ENCODE assay signal across 21 mouse cellular contexts in the genomic region with DNA sequence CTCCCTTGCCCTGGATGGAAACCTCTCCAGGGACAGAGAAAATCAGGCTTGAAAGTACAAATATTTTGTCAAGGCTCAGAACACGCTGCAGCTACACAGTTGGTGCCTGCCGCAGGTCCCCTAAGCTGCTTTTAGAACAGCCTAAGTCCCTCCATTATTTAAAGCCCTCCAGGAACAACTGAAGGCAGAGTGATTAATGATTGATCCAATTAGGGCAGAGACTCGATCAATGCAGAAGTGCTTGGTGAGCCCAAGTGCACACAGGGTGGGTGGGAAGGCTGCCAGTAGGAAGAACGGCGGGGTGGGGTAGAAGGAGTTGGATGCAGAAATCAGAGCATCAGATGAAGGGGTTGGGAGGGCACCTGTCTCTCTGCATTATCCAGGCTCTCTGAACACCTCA.
DNase-seq lines count a peak whose midpoint lies in the region; ATAC-seq lines count a peak whose summit lies in the region.
"Had no signal": no experiment of that assay in that cellular context is flagged by ENCODE, and none has a peak within 500 bp of the region (broad histone marks: within the 10 kb centered on the region; RNA-seq: fewer than 3 reads in every experiment).

No protein-coding gene starts in this region.

- no peak overlapping the region for H3K9ac ChIP-seq in midbrain, embryonic 16.5 days (ENCODE audit: low read depth, low read length)
- H3K9ac ChIP-seq in midbrain, embryonic 13.5 days (replicated peaks), result no peak overlapping the region
- H3K9ac ChIP-seq: lung, embryonic 14.5 days had no signal

- H3K4me3 ChIP-seq in midbrain, embryonic 10.5 days, result no peak overlapping the region
- H3K4me3 ChIP-seq in midbrain, embryonic 16.5 days (ENCODE audit: low read depth, low read length), result no peak overlapping the region
- H3K4me3 ChIP-seq in midbrain, embryonic 13.5 days (replicated peaks), result no peak overlapping the region
- H3K4me3 ChIP-seq: erythroblast, embryonic 14.5 days; gastrocnemius, adult 2 months; myocyte had no signal

- ATAC-seq in midbrain, embryonic 16.5 days, result no peak
- 0 out of 2 replicates have a peak, but pooled peaks have one; percentile 50 for ATAC-seq in midbrain, embryonic 13.5 days
- ATAC-seq: intestine, postnatal 0 days had no signal

- WGBS in midbrain, embryonic 10.5 days, result 17% methylated on average over 5 of the region's 5 CpGs
- 19% methylated on average over 5 of the region's 5 CpGs for WGBS in midbrain, embryonic 16.5 days
- WGBS in midbrain, embryonic 13.5 days, result 14% methylated on average over 5 of the region's 5 CpGs

- no peak overlapping the region for H3K4me2 ChIP-seq in midbrain, embryonic 16.5 days (ENCODE audit: low read length)
- H3K4me2 ChIP-seq in midbrain, embryonic 13.5 days (replicated peaks), result no peak overlapping the region
- H3K4me2 ChIP-seq: liver, embryonic 11.5 days; lung, embryonic 14.5 days had no signal

- H3K27ac ChIP-seq in midbrain, embryonic 10.5 days (replicated peaks), result 0 out of 2 replicates have a peak overlapping the region, but pooled peaks have one; percentile 28
- no peak overlapping the region for H3K27ac ChIP-seq in midbrain, embryonic 16.5 days (ENCODE audit: low read length)
- H3K27ac ChIP-seq in midbrain, embryonic 13.5 days, result no peak overlapping the region
- H3K27ac ChIP-seq: gastrocnemius, adult 2 months had no signal

- H3K4me1 ChIP-seq in midbrain, embryonic 10.5 days, result peaks cover 42% of the 10 kb centered on the region
- peaks cover 4% of the 10 kb centered on the region; the same call in 1 of the 2 replicates for H3K4me1 ChIP-seq in midbrain, embryonic 16.5 days (ENCODE audit: control insufficient read depth, insufficient read depth, low read length)
- peaks cover 24% of the 10 kb centered on the region for H3K4me1 ChIP-seq in midbrain, embryonic 13.5 days (replicated peaks)

- peak; percentile 36 for DNase-seq in embryo, embryonic 10.5 days (ENCODE audit: low spot score)
- DNase-seq in embryo, embryonic 9.5 days (ENCODE audit: extremely low spot score), result no peak
- no peak for DNase-seq in midbrain, embryonic 10.5 days (ENCODE audit: low spot score)
- DNase-seq in retina, postnatal 7 days (ENCODE audit: low read depth, low spot score), result peak; percentile 16
- no peak for DNase-seq in adrenal gland, adult 18-20 months (ENCODE audit: low spot score in 2 of 2)
- no peak for DNase-seq in layer of hippocampus, postnatal 25 days (ENCODE audit: extremely low spot score in 1 of 2, low spot score in 1 of 2)
- DNase-seq: adrenal gland, adult 2 months; cerebellum, adult 11 months; cerebellum, postnatal 36 days; gastrocnemius, adult 2 months; heart, adult 11 months; left cerebral cortex, postnatal 4 days; lung, embryonic 14.5 days; right cerebral cortex, postnatal 4 days; thymus, postnatal 14 days had no signal

- peaks cover 52% of the 10 kb centered on the region for H3K27me3 ChIP-seq in midbrain, embryonic 10.5 days (ENCODE audit: low read depth, poor library complexity, severe bottlenecking)
- no peaks in the 10 kb centered on the region for H3K27me3 ChIP-seq in midbrain, embryonic 16.5 days (ENCODE audit: control insufficient read depth, insufficient read depth, low read depth, low read length)
- 0 out of 2 replicates have a peak, but pooled peaks cover 4% of the 10 kb centered on the region for H3K27me3 ChIP-seq in midbrain, embryonic 13.5 days

- no peaks in the 10 kb centered on the region for H3K36me3 ChIP-seq in midbrain, embryonic 10.5 days
- H3K36me3 ChIP-seq in midbrain, embryonic 16.5 days (ENCODE audit: control insufficient read depth, insufficient read depth, low read length), result no peaks in the 10 kb centered on the region
- H3K36me3 ChIP-seq in midbrain, embryonic 13.5 days, result no peaks in the 10 kb centered on the region

- H3K9me3 ChIP-seq in midbrain, embryonic 10.5 days (replicated peaks), result no peaks in the 10 kb centered on the region
- H3K9me3 ChIP-seq in midbrain, embryonic 16.5 days (replicated peaks; ENCODE audit: control insufficient read depth, low read length, poor library complexity, severe bottlenecking), result no peaks in the 10 kb centered on the region
- no peaks in the 10 kb centered on the region for H3K9me3 ChIP-seq in midbrain, embryonic 13.5 days

Comparison
In these comparisons a context has a peak if more than half of its experiments do, and no peak if none do; other contexts are left out.
1. DNase-seq: peak in embryo, embryonic 10.5 days (single experiment) and retina, postnatal 7 days (single experiment); none in embryo, embryonic 9.5 days (single experiment), midbrain, embryonic 10.5 days (single experiment), adrenal gland, adult 18-20 months (0 of 2) and layer of hippocampus, postnatal 25 days (0 of 2).